Mouse (Mus musculus) kidney, embryonic 16.5 days (tissue): ENCODE data around the gene Sipa1l3. TPM values are rescaled to one million over a fixed set of nuclear protein-coding genes. Genes with fewer than 3 reads are reported as not detected.

Source experiments
- ATAC-seq: fragments of 200-750 bp; cut with Nextera tagmentation; 2 replicates; pipeline ENCODE4 v1.8.0; 2017; ENCODE audit warnings: moderate TSS enrichment; ENCODE audit not compliant: low FRiP score, low TSS enrichment
- H3K27ac ChIP-seq: fragments of 300-500 bp; sonication (generic); 2 replicates; pipeline ENCODE4 v1.5.1; 2014; ENCODE audit warnings: low read length
- H3K27me3 ChIP-seq: fragments of 300-500 bp; sonication (generic); 2 replicates; pipeline ENCODE4 v1.6.1; 2014; ENCODE audit warnings: low read length, control low read depth, mixed read lengths; ENCODE audit not compliant: insufficient read depth
- H3K36me3 ChIP-seq: fragments of 300-500 bp; sonication (generic); 2 replicates; pipeline ENCODE4 v1.6.1; 2014; ENCODE audit warnings: low read length, control low read depth, mixed read lengths; ENCODE audit not compliant: insufficient read depth
- H3K4me1 ChIP-seq: fragments of 300-500 bp; sonication (generic); 2 replicates; pipeline ENCODE4 v1.6.1; 2014; ENCODE audit warnings: low read length, control low read depth, mixed read lengths; ENCODE audit not compliant: insufficient read depth
- H3K4me2 ChIP-seq: fragments of 300-500 bp; sonication (generic); replicated peaks from 2 replicates; pipeline ENCODE4 v1.6.1; 2014; ENCODE audit warnings: low read depth, low read length
- H3K4me3 ChIP-seq: fragments of 300-500 bp; sonication (generic); 2 replicates; pipeline ENCODE4 v1.5.1; 2014; ENCODE audit warnings: mild to moderate bottlenecking, low read length
- H3K9ac ChIP-seq: fragments of 300-500 bp; sonication (generic); replicated peaks from 2 replicates; pipeline ENCODE4 v1.6.1; 2014; ENCODE audit warnings: low read length
- H3K9me3 ChIP-seq: fragments of 300-500 bp; sonication (generic); 2 replicates; pipeline ENCODE4 v1.6.1; 2016; ENCODE audit warnings: low read length, control low read depth
- WGBS: fragments of 180-500 bp; shearing (Covaris S2); extraction: QIAGEN DNeasy Blood & Tissue Kit; methylation state at CpG from one replicate; pipeline ENCODE4 v1.1.7; 2014; 5-methylcytosine and 5-hydroxymethylcytosine counted together
- polyA plus RNA-seq: library from polyadenylated mRNA; unstranded; fragments of >200 nt; fragmentation: Nextera tagmentation; extraction: Ambion mirVana; gene quantifications from 2 replicates; pipeline ENCODE4 v1.2.1, GENCODE M21; 2015

The Sipa1l3 gene
- polyA plus RNA-seq, 1 experiment from 2014 or later, result 15.8 TPM

DNA sequence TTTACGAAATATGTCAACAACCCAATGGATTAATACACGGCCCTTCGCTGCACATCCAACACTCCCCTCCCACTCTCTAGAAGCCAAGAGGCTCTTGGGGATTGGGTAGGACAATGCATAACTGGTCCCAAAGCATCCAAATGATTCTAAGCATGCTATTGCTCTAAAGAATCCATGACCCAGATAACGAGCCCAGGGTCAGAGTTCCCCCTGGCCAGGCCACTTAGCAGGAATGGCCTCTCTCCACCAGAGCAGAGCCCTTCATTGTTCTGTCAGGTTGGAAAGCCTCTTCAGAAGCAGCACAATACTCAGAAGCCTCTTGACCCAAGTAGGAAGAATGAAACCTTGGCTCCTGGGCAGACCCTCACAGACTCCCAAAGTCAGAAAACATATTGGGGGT, 22.1 kb downstream of the Sipa1l3 start:
- WGBS, result 73% methylated on average over 4 of the region's 4 CpGs
- H3K27me3 ChIP-seq, result no peaks in the 10 kb centered on the region
- H3K36me3 ChIP-seq, result peaks cover 6% of the 10 kb centered on the region; the same call in 1 of the 2 replicates
- H3K9me3 ChIP-seq, result no peaks in the 10 kb centered on the region
- H3K27ac ChIP-seq, result peak overlapping the region; percentile 3; the same call in 1 of the 2 replicates
- no peak for ATAC-seq
- no peak overlapping the region for H3K4me3 ChIP-seq
- H3K4me1 ChIP-seq, result peaks cover 16% of the 10 kb centered on the region
- no peak overlapping the region for H3K9ac ChIP-seq
- H3K4me2 ChIP-seq, result no peak overlapping the region

GRCm38 (mm10) chr7:29495880-29496279, 22.6 kb downstream of the Sipa1l3 start:
- Histone ChIP-seq H3K9ac (no peak overlapping the region), H3K36me3 (peaks cover 6% of the 10 kb centered on the region; the same call in 1 of the 2 replicates), H3K4me1 (peaks cover 17% of the 10 kb centered on the region), H3K27ac (no peak overlapping the region), H3K27me3 (no peaks in the 10 kb centered on the region), H3K4me2 (no peak overlapping the region), H3K4me3 (no peak overlapping the region), H3K9me3 (no peaks in the 10 kb centered on the region)
- no peak for ATAC-seq
- 79% methylated on average over 4 of the region's 4 CpGs for WGBS

DNA sequence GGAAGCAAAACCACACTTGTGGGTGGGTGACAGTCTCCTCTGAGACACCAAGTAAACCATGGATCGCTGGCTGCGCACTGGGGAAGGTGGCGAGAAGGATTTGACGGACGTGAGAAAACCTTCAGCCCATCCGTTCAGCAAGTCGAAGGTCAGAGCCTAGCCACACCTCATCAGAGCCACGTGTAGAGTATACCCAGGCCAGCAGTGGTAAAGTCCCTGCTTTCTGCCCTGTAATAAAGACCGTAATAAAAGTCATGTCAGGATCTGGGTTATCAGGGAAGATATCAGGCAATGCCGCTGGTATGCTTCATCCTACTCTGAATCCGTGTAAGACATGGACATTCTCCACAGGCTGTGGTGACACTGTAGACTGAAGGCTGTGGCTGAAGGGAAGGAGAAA, 23.6 kb downstream of the Sipa1l3 start:
- H3K9ac ChIP-seq, result no peak overlapping the region
- no peak overlapping the region for H3K4me2 ChIP-seq
- H3K27ac ChIP-seq, result no peak overlapping the region
- H3K36me3 ChIP-seq, result peaks cover 6% of the 10 kb centered on the region; the same call in 1 of the 2 replicates
- H3K4me1 ChIP-seq, result peaks cover 21% of the 10 kb centered on the region
- no peak for ATAC-seq
- 88% methylated on average over 11 of the region's 11 CpGs for WGBS
- H3K27me3 ChIP-seq, result no peaks in the 10 kb centered on the region
- H3K9me3 ChIP-seq, result no peaks in the 10 kb centered on the region
- H3K4me3 ChIP-seq, result no peak overlapping the region

DNA sequence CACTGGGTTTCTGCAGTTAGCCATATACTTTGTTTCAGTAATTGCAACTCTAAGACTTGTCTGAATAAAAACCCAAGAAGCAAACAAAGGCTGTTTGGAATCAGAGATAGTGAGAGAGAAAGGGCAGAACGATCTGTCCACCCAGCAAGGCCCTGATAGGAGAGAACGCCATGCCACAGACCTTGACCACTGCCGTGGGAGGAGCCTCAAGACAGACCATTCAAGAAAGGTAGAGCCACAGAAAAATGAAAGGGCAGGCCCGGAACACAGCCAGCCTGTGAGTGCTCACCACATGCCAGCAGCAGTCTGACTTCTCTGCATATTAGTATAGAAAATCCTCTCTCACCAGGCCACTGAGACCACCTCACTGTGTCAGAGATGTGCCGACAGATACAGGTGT, 24.4 kb downstream of the Sipa1l3 start:
- no peaks in the 10 kb centered on the region for H3K27me3 ChIP-seq
- no peak overlapping the region for H3K4me3 ChIP-seq
- no peak overlapping the region for H3K9ac ChIP-seq
- WGBS, result 92% methylated on average over 5 of the region's 5 CpGs
- peaks cover 6% of the 10 kb centered on the region; the same call in 1 of the 2 replicates for H3K36me3 ChIP-seq
- H3K4me1 ChIP-seq, result peaks cover 28% of the 10 kb centered on the region
- no peak for ATAC-seq
- no peaks in the 10 kb centered on the region for H3K9me3 ChIP-seq
- H3K27ac ChIP-seq, result no peak overlapping the region
- no peak overlapping the region for H3K4me2 ChIP-seq

DNA sequence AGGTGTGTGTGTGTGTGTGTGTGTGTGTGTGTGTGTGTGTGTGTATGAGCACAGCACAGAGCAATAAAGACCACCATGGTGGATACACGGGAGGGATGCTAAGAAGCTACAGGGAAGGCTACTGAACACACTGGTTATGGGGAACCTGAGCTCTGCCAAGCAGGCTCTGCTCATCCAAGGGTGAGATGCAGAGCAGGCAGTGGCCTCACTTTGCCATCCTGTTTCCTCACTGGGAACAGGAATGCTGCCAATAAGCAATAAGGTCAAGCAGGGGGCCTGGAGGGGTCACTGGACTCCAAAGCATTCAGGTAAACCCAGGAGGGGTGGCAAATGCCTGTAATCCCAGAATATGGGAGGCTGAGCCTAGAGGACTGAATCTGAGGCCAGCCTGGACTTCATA, 25.4 kb downstream of the Sipa1l3 start:
- Histone ChIP-seq H3K4me1 (peaks cover 30% of the 10 kb centered on the region), H3K4me2 (no peak overlapping the region), H3K27me3 (no peaks in the 10 kb centered on the region), H3K36me3 (peaks cover 6% of the 10 kb centered on the region; the same call in 1 of the 2 replicates), H3K9me3 (no peaks in the 10 kb centered on the region), H3K9ac (no peak overlapping the region), H3K4me3 (no peak overlapping the region), H3K27ac (no peak overlapping the region)
- ATAC-seq, result no peak
- 56% methylated on average over 1 of the region's 1 CpGs for WGBS

- 83% methylated on average over 3 of the region's 3 CpGs for WGBS
Observed at GRCm38 (mm10) chr7:29491861-29492260, 26.6 kb downstream of the Sipa1l3 start.

GRCm38 (mm10) chr7:29491471-29491755, 27.0 kb downstream of the Sipa1l3 start:
- Histone ChIP-seq H3K9ac (no peak overlapping the region), H3K4me1 (peaks cover 24% of the 10 kb centered on the region), H3K27me3 (no peaks in the 10 kb centered on the region), H3K4me2 (no peak overlapping the region), H3K27ac (no peak overlapping the region), H3K4me3 (no peak overlapping the region), H3K9me3 (no peaks in the 10 kb centered on the region), H3K36me3 (peaks cover 6% of the 10 kb centered on the region; the same call in 1 of the 2 replicates)
- WGBS, result 62% methylated on average over 3 of the region's 3 CpGs
- ATAC-seq, result no peak

More at GRCm38 (mm10) chr7:29491861-29492260, 26.6 kb downstream of the Sipa1l3 start:
- H3K4me3 ChIP-seq, result no peak overlapping the region
- no peak for ATAC-seq
- H3K27me3 ChIP-seq, result no peaks in the 10 kb centered on the region
- no peak overlapping the region for H3K9ac ChIP-seq
- no peaks in the 10 kb centered on the region for H3K9me3 ChIP-seq
- H3K36me3 ChIP-seq, result peaks cover 6% of the 10 kb centered on the region; the same call in 1 of the 2 replicates
- H3K4me1 ChIP-seq, result peaks cover 28% of the 10 kb centered on the region
- H3K4me2 ChIP-seq, result no peak overlapping the region
- no peak overlapping the region for H3K27ac ChIP-seq

- no peak overlapping the region for H3K4me2 ChIP-seq
- H3K27ac ChIP-seq, result no peak overlapping the region
- H3K4me3 ChIP-seq, result no peak overlapping the region
- no peak overlapping the region for H3K9ac ChIP-seq
- no peak for ATAC-seq
- H3K36me3 ChIP-seq, result peaks cover 6% of the 10 kb centered on the region; the same call in 1 of the 2 replicates
- no peaks in the 10 kb centered on the region for H3K27me3 ChIP-seq
- peaks cover 18% of the 10 kb centered on the region for H3K4me1 ChIP-seq
- 89% methylated on average over 8 of the region's 8 CpGs for WGBS
- no peaks in the 10 kb centered on the region for H3K9me3 ChIP-seq
Observed at GRCm38 (mm10) chr7:29490704-29491470, 27.6 kb downstream of the Sipa1l3 start.

DNA sequence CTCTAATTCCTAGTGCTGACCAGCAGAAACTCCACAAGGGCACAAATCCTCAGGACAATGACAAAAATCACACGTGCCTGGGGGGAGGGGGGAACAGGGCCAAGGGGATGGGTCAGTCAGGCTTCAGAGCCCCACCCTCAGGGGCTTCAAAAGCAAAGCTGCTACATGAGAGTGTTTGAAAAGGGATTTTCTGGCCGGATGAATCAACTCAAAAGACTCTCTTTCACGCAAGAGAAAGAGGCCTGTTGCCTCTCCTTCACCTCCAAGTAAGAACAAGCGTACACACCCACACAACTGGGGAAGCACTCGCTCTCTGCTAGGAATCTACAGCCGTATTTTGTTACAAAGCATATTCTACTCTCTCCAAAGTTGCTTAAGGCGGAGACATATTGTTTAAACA, 28.6 kb downstream of the Sipa1l3 start:
- H3K9me3 ChIP-seq, result no peaks in the 10 kb centered on the region
- peaks cover 15% of the 10 kb centered on the region for H3K4me1 ChIP-seq
- no peak for ATAC-seq
- no peak overlapping the region for H3K9ac ChIP-seq
- 25% methylated on average over 7 of the region's 7 CpGs for WGBS
- H3K27ac ChIP-seq, result no peak overlapping the region
- no peak overlapping the region for H3K4me3 ChIP-seq
- H3K27me3 ChIP-seq, result no peaks in the 10 kb centered on the region
- H3K36me3 ChIP-seq, result peaks cover 5% of the 10 kb centered on the region; the same call in 1 of the 2 replicates
- H3K4me2 ChIP-seq, result no peak overlapping the region

GRCm38 (mm10) chr7:29489364-29489763, 29.1 kb downstream of the Sipa1l3 start:
- no peaks in the 10 kb centered on the region for H3K9me3 ChIP-seq
- no peaks in the 10 kb centered on the region for H3K27me3 ChIP-seq
- peaks cover 15% of the 10 kb centered on the region for H3K4me1 ChIP-seq
- H3K27ac ChIP-seq, result no peak overlapping the region
- no peak overlapping the region for H3K4me2 ChIP-seq
- no peak overlapping the region for H3K9ac ChIP-seq
- no peak overlapping the region for H3K4me3 ChIP-seq
- ATAC-seq, result no peak
- H3K36me3 ChIP-seq, result no peaks in the 10 kb centered on the region
- 23% methylated on average over 3 of the region's 3 CpGs for WGBS
